Mouse (Mus musculus) urinary bladder, postnatal 10 days (tissue): ENCODE results near the gene Hsdl2.
A peak's percentile ranks its signal among the peaks of the same experiment; 100 is the strongest.
"Not testable (repeated sequence)": the region's sequence is repeated elsewhere in the genome, so short reads cannot be mapped to it uniquely, and the experiment has no call there.

Source experiments
- DNase-seq: peaks from one replicate; pipeline ENCODE4 v3.0.0; 2022; ENCODE audit warnings: low spot score

Hsdl2 gene

GRCm38 (mm10) chr4:59581314-59582185, at the start of gene Hsdl2:
Hsdl2 (plus strand) TSS chr4:59581563.
- peak; percentile 86 for DNase-seq

- DNase-seq, result no peak
Observed at GRCm38 (mm10) chr4:59533268-59533667, 48.1 kb upstream of the Hsdl2 start.

GRCm38 (mm10) chr4:59535624-59536023, 45.7 kb upstream of the Hsdl2 start:
- DNase-seq, result no peak

DNA sequence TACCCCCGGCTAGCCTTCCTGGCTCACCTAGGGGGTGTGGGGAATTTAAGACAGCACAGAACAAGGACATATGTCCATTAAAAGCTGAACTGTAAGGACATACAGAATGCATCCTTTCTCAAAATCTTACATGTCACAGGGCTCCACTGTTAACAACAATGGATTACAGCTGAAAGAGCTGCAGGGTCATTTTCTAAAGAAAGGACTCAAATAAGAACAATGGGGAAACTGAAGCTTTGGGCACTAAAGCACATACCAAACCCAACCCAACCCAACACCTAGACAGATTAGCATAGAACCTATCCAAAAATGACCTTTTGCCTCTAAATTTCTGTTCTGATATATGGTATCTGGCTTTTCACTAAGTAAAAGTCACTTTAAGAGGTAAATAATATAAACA, 45.1 kb upstream of the Hsdl2 start:
- DNase-seq, result no peak

- DNase-seq, result no peak
Observed at GRCm38 (mm10) chr4:59543006-59543405, 38.4 kb upstream of the Hsdl2 start.

DNA sequence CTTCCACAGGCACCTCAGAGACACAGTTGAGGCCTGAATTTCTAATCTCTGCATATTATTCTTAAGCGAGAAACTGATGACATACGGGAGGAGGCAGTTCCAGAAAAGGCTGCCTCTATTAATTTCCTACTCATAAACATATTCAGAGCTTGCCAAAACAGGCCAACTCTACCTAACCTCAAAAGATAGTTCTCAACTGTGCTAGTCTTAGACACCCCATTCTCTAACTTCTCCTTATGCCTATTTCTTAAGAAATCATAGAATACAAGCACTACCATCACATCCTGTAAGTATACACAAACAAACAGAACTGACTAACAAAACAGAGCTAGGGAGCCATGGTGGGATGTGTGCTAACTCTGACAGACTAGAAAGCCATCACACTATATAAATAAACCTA, 36.7 kb upstream of the Hsdl2 start:
- DNase-seq, result no peak

DNA sequence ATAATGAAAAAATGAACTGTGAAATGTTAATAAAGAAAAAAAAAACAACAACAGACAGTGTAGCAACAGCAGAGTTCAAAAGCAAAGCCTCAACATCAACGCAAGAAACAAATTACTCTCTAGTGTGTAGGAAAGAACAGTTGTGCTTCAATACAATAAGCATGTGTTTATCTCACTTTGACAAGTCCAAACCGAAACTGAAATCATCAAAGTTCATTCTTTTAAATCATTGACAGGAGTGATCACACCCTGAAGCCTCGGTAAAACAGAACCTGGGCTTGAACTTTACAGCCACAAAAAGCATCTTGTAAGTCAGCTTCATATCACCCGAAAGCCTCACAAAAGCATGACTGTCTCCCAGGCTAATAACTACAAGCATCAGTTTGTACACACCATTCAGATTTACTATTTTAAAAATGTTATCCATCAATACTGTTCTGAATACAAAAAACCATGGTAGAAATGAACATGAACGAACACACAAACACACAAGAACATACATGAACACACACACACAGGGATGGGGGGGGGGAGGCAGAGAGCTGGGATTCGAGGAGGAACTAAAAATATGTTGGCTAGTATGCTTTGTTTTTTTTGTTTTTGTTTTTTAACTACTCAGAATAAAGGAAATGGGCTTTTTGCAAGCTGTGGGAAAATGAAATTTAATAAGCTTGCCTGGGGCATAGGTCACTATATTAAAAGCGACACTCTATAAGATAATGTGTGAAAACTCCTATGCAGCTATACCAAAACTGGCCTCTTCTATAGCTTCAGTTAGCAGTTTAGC, 34.9 kb upstream of the Hsdl2 start:
- no peak for DNase-seq

DNA sequence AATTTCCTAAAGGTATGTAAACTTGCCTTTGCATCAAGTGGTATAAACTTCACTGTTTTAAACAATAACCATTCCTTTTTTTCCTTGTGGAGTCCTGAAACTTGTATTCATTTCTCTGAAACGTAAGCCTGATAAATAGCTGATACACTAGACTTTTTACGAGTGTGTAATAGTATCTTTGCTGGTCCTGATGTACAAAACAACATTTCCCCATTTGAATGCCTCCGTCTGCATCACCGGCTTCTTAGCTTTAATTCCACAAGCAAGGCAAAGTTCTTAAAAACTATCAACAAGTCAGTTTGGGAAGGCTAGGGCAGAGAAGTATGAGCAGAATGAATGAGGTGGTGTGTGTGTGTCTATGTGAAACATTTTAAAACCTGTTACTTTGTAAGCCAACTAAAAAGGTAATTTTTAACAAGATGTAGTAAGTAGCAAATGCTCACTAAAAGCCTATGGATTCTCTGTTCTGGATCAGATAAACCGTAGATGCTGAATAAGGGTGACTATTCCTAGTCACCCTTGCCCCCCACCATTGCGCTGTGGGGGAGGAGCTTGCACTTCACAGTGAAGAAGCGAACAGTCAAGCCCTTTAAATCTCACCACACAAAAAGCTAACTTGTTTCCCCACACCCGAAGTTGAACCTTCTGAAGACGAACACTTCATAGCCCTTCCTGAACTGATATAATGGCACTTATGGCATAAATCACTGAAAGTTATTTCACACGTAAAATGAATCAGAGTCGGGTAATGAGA, 34.0 kb upstream of the Hsdl2 start:
- DNase-seq, result no peak

GRCm38 (mm10) chr4:59548011-59548559, 33.3 kb upstream of the Hsdl2 start:
- DNase-seq, result no peak

GRCm38 (mm10) chr4:59548560-59549174, 32.7 kb upstream of the Hsdl2 start:
- peak; percentile 33 for DNase-seq

DNA sequence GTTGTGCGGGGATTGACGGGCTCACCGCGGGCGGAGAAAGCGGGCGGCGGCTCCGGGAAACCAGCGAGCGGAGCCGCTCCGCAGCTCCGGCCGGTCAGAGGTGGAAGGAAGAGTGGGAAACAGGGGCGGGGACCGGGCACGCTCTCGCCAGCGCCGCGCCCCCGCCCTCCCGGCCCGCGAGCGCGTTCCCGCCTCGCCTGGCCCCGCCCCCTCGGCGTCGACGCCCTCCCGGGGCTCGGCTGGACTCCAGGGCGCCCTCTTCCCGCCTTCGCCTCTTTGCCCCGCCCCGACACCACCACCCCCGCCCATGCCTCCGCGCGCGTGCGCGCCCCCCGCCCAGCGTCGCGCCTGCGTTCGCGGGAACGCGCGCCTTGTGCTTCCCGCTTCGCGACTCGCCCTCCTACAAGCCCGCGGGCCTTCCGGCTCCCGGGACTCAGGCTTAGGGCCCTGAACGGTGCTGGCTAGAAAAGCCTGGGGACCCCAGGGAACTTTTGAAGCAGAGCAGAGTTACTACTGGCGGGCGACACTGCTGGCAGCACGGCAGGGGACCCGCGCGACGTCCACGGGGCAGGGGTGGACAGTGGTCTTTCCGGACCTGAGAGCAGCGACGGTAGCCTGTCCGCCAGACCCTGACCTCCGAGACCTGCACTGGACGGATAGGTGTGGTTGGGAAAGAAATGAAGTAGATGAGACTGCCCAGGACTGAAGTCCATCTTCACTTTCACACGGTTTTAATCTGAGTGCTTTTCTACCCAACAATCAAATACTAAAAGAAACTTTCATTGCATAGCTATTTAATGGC, 32.0 kb upstream of the Hsdl2 start, which contains the start of gene Ptbp3:
Gene Ptbp3 (minus strand): TSS at position 190 of the 802 bp plus-strand sequence.
- peak; percentile 76 for DNase-seq

DNA sequence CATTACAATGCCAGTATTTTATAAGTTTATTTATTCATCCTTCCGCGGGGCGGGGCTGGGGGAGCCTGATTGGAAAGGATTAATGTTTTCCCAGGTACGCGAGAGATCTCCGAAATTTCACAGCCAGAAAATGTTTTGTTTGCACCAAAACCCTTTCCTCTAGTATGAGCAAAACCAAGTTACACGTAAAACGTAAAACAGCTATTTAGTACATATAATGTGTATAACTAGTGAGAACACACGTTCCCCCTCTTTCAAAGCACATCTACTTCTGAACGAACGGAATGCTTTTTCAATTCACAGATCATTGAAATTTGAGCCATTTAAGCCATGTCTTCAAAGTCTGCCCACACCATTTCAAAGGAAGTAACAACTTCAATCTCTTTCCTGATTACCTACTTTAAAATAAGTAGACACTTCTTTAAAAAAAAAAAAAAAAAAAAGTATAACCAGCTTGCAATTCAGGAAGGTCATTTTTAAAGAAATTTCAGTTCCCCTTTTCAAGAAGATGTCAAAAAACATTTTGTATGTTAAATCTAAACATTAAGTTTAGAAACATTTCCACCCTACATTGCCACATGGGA, 31.3 kb upstream of the Hsdl2 start:
- DNase-seq, result no peak

DNA sequence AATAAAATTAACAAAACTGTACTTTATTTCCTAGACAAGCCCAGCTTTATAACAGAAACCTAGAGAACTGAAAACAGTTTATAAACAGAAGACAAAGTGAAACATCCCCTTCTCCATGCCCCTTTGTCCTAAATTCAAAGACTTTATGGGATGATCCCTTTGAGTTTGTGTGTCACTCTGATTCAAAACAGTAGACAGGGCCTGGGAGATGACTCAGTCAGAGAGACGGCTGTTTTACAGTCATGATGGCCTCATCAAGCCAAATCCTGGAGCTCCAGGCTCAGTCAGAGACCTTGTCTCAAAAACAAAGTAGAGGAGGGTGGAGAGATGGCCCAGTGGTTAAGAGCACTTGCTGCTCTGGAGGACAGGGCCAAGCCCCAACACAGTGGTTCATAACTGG, 29.5 kb upstream of the Hsdl2 start:
- no peak for DNase-seq

DNA sequence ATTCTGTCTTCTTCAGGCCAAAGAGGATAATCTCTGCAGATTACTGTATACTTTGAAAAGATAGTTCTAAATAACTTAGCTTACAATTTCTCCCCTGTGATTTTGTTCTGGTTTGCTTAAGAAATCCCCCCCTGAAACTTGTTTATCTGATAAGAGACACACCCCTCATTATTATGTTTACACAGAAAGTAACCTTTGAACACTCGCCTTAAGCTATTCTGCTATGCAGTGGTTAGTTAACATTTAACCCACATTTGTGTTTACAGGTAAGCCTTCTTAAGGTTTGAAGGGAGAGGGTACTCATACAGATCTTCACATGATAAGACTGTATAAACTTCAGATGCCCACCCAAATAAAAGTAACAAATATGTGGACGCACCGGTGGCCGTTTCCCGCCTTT, 28.5 kb upstream of the Hsdl2 start:
- no peak for DNase-seq

DNA sequence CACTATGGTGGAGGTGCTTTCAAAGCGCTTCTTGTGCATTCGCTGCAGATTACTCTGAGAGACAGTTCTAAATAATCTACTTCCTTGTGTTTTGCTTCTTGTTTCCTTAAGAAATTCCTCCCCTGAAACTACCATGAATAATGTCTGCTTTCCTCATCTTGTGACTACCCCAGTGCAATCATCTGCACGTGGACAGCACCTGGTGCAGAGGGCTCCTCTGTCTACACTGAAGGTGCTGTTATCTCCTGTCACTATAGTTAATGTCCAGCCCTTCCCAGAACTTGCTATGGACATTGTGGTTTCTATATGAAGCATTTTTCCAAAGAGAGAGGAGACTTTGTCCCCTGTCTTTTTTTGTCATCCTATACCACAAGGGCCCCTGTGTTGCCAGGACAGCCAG, 27.8 kb upstream of the Hsdl2 start:
- DNase-seq, result no peak

- DNase-seq, result no peak
Observed at GRCm38 (mm10) chr4:59555177-59555576, 26.2 kb upstream of the Hsdl2 start.

DNA sequence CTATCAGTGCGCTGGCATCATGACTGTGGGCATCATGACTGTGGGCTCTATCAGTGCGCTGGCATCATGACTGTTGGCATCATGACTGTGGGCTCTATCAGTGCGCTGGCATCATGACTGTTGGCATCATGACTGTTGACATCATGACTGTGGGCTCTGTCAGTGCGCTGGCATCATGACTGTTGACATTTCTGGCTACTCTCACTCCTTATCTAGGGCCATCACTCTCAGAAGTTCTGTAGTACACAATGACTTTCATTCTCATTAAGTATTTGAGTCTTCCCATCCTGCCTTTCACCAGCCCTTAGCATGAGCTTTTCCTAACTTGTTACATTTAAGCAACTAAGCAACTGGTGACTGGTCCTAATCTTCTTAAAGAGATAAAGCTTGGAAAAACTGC, 24.0 kb upstream of the Hsdl2 start:
- not testable (repeated sequence) for DNase-seq

GRCm38 (mm10) chr4:59558096-59558720, 23.2 kb upstream of the Hsdl2 start:
- no peak for DNase-seq

DNA sequence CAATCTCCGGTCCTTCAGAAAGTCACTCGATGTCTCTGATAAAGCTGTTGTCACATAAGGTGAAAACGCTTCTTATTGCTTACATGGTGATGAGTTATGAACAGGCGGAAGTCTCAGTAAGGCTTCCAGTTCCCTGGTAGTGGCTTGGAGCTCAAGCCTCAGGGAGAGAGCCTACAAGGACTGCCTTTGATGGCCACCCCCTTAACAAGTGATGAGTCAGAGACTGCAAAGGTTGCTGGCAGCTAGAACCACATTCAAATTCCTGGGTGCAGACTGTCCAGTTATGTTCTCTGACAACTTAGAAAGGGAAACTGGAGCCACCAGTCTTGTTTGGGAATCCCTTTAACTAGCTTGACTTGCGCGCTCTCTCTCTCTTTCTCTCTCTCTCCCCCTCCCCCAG, 21.2 kb upstream of the Hsdl2 start:
- DNase-seq, result no peak

DNA sequence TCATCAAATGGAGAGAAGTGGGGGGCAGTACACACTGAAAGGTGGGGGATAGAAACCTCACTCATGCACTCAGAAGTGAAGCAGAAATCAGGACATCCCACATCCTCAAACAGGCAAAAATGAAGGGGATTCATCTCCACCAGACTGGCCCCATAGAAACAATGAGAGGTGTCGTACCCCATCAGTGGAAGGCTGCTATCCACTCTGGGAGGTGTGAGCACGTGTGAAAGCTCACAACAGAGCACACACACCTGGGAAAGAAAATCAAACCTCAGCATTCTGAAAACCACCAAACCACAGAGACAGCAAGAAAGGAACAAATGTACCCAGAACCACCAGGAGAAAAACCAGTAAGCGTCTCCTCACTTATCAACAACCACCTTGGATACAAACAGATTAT, 17.2 kb upstream of the Hsdl2 start:
- no peak for DNase-seq
